Mouse (Mus musculus): ENCODE data around the gene Camk2n2. TPM values are rescaled to one million over a fixed set of nuclear protein-coding genes. Genes with fewer than 3 reads are reported as not detected.
A peak's percentile ranks its signal among the peaks of the same experiment; 100 is the strongest.

Gene Camk2n2
- polyA plus RNA-seq, 1 experiment from 2014 or later: 55.0 TPM

MicroRNAs within 50 kb of the gene (microRNA counts, 519-probe panel; counts per million panel counts)
- 2,296 counts per million, percentile 51 among the panel's probes with 10 or more counts for microRNA mmu-miR-1224

Small RNA genes lying within 50 kb of the gene (microRNA-seq; reads per million reads assigned to microRNA genes)
- gene Mir1224: 64.4 reads per million, percentile 47 among the genes with 10 or more reads in this experiment

Other genes starting within 250 kb of the Camk2n2 start
- gene Abcc5, start 194.9 kb downstream of the Camk2n2 start, polyA plus RNA-seq (2015; fragmentation: Nextera tagmentation; extraction: Ambion mirVana): 120 and 142 TPM in 2 replicates
- gene Eif2b5, start 122.5 kb downstream of the Camk2n2 start, polyA plus RNA-seq (2015; fragmentation: Nextera tagmentation; extraction: Ambion mirVana): 100 and 103 TPM in 2 replicates
- gene Dvl3, start 104.3 kb downstream of the Camk2n2 start, polyA plus RNA-seq (2015; fragmentation: Nextera tagmentation; extraction: Ambion mirVana): 32.2 and 34.2 TPM in 2 replicates
- gene Ap2m1, start 85.8 kb downstream of the Camk2n2 start, polyA plus RNA-seq (2015; fragmentation: Nextera tagmentation; extraction: Ambion mirVana): 1,083 and 1,151 TPM in 2 replicates
- gene Abcf3, start 72.7 kb downstream of the Camk2n2 start, polyA plus RNA-seq (2015; fragmentation: Nextera tagmentation; extraction: Ambion mirVana): 91.1 and 93.2 TPM in 2 replicates
- 38.1 and 48.0 TPM in 2 replicates for gene Vwa5b2, start 31.8 kb downstream of the Camk2n2 start, polyA plus RNA-seq (2015; fragmentation: Nextera tagmentation; extraction: Ambion mirVana)
- 8.4 and 14.8 TPM in 2 replicates for gene Eef1akmt4, start 9.7 kb downstream of the Camk2n2 start, polyA plus RNA-seq (2015; fragmentation: Nextera tagmentation; extraction: Ambion mirVana)
- 0.13 TPM in 1 of 2 replicates, not detected in the other for gene Gm49333, start 9.7 kb downstream of the Camk2n2 start, polyA plus RNA-seq (2015; fragmentation: Nextera tagmentation; extraction: Ambion mirVana)
- gene Alg3, start 9.6 kb downstream of the Camk2n2 start, polyA plus RNA-seq (2015; fragmentation: Nextera tagmentation; extraction: Ambion mirVana): 39.6 and 40.0 TPM in 2 replicates
- 17.6 and 20.4 TPM in 2 replicates for gene Ece2, start 8.5 kb upstream of the Camk2n2 start, polyA plus RNA-seq (2015; fragmentation: Nextera tagmentation; extraction: Ambion mirVana)
- 340 and 342 TPM in 2 replicates for gene Psmd2, start 30.4 kb upstream of the Camk2n2 start, polyA plus RNA-seq (2015; fragmentation: Nextera tagmentation; extraction: Ambion mirVana)
- gene Eif4g1, start 47.0 kb upstream of the Camk2n2 start, polyA plus RNA-seq (2015; fragmentation: Nextera tagmentation; extraction: Ambion mirVana): 130 and 142 TPM in 2 replicates
- 42.2 and 48.6 TPM in 2 replicates for gene Fam131a, start 72.0 kb upstream of the Camk2n2 start, polyA plus RNA-seq (2015; fragmentation: Nextera tagmentation; extraction: Ambion mirVana)
- gene Polr2h, start 96.4 kb upstream of the Camk2n2 start, polyA plus RNA-seq (2015; fragmentation: Nextera tagmentation; extraction: Ambion mirVana): 90.9 and 95.4 TPM in 2 replicates
- gene Clcn2, start 96.5 kb upstream of the Camk2n2 start, polyA plus RNA-seq (2015; fragmentation: Nextera tagmentation; extraction: Ambion mirVana): 27.4 and 34.6 TPM in 2 replicates
- 6.3 and 7.5 TPM in 2 replicates for gene Chrd, start 111.8 kb upstream of the Camk2n2 start, polyA plus RNA-seq (2015; fragmentation: Nextera tagmentation; extraction: Ambion mirVana)
- gene Thpo, start 113.2 kb upstream of the Camk2n2 start, polyA plus RNA-seq (2015; fragmentation: Nextera tagmentation; extraction: Ambion mirVana): 1.0 and 1.2 TPM in 2 replicates